Mouse (Mus musculus) right cerebral cortex, adult 2 months (tissue): Measurements from ENCODE around the gene Ets2.

Experiments used
- DNase-seq, 2 experiments: peaks; one replicate each; pipeline ENCODE4 v3.0.0; 2021 to 2022; ENCODE audit warnings: low spot score in 2 of 2

Ets2 gene

DNA sequence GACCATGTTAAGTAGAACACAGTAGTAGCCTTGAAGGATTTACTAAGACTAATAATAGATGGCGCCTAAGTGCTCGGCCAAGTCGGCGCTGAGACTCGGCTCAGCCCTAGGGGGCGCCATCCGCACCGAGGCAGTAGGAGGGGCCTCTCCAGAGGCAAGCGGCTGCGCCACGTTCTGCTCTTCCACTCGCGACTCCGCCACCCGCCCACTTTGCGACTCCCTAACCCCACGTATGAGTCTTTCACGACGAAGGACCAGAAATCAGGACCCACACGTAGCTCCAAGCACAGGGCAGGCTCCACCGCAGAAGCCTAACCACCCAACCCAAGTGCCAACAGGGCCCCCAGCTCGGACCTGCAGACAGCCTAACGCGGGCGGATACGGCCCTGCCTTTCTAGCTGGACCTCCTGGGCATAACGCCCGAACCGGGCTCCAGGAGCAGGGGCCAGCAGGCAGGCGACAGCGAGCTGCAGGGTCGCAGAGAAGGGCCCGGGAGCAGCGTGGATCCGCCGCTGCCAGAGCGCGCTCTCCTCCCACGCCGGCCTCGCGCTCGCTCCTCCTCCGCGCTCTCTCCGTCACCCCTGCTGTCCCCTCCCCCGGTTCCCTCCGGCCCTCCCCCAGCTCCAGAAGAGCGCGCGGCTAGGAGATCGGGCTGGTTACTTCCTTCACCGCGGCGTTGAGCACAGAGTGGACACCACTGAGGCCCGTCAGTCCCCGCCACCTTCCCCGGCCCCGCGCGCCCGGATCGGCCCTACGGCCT lies at the start of gene Ets2:
Ets2 (plus strand) TSS at position 274 of the 760 bp plus-strand sequence.
- DNase-seq = peak; percentile 91 to 92

DNA sequence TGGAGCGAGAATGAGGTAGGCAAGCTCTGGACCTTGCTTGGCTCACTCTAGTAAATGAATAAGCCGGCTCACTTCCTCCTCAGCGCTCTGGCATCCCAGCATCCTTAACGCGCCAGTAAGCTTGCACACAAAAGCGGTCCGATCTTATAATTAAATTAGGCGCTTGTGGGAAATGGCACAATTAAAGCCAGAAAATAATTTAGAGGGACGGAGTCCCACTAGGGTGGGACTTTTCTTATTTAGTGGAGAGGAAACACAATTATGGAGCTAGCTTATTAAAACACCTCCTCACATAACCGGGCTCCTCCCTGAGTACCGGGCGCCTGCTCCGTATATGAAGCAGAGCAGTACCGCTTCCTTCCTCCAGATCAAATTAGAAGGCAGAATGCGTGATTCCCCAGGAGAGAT lies 47.7 kb upstream of the Ets2 start:
- DNase-seq = peak; percentile 41 to 58

GRCm38 (mm10) chr16:95656535-95656934 lies 45.3 kb upstream of the Ets2 start:
- no peak for DNase-seq

- no peak for DNase-seq
Observed at GRCm38 (mm10) chr16:95657187-95657586, 44.7 kb upstream of the Ets2 start.

- no peak for DNase-seq
Observed at GRCm38 (mm10) chr16:95657756-95658155, 44.1 kb upstream of the Ets2 start.

DNA sequence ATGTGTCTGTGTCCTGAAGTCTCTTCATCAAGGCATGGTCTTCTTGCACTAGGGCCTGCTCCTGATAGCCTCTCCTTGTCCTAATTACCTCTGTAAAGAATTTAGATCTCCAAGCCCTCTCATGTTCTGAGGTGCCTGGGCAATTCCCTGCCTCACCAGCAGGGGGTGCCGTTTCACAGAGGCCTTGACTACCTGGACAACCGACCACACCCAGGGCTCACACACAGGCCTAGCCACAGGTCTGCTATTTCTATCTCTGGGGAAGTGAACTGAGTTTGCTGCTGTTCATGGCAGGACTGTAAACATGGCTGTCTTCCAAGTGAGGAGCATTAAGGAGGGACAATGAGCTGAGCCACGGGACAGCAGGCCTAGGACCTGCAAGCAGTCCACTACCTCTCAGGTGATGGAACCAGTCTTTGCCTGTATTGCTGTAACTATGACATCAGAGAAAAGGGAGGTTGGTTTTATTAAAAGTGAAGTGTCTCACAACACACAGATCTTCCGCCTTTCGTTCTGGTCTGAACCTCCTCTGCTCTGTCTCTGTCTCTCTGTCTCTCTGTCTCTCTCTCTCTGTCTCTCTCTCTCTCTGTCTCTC lies 42.9 kb upstream of the Ets2 start:
- DNase-seq = peak; percentile 14 to 37

- DNase-seq = peak in 1 of 2 experiments; percentile 15
Observed at GRCm38 (mm10) chr16:95659461-95659860, 42.4 kb upstream of the Ets2 start.

DNA sequence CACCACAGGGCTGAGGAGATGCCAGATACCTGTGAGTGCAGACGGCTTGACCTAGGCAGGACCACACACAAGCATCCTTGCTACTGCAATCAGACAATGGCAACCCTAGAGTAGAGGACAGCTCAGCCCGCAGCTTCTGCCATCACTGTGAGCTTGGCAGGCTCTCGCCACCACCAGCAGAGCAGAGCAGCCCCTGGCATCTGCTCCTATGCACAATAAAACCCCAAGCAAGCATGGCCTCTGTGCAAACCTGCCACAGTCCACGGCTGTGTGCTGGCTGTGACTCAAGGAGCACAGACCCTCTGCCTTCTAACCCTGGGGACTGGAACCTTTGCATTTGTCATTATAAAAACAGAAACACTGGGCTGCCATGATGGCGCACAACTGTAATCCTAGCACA lies 41.0 kb upstream of the Ets2 start:
- DNase-seq = no peak

DNA sequence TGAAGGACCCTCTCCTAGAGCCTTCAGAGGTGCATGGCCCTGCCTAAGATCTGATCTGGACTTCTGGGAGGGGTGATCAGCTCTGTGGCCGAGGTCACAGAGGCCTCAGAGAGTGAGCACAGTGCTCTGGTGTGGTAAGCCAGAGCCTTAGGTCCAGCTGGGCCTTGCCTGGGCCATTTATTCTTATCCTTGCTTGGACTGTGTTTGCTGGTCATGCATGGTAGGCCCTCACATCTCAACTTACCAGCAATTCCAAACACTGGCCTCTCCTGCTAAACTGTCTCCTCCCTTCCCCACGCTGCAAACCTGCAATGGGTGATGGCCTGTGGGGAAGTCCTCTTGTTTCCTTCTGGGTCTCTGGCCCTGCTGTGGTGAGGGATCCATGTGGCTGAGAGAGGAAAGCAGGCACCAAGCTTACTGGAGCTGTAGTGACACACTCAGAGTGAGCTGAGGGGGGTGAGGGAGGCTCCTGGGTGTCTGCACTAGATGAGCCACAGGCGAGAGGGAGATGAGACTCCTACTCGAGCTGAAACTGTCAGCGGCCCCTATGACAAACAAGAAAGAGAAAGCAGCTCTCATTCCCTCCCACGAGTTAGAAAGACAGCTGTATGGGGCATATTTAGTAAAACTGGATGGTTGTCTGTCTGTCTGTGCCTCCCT lies 36.3 kb upstream of the Ets2 start:
- peak; percentile 23 to 38 for DNase-seq

GRCm38 (mm10) chr16:95666288-95666687 lies 35.6 kb upstream of the Ets2 start:
- DNase-seq = peak; percentile 15 to 21

DNA sequence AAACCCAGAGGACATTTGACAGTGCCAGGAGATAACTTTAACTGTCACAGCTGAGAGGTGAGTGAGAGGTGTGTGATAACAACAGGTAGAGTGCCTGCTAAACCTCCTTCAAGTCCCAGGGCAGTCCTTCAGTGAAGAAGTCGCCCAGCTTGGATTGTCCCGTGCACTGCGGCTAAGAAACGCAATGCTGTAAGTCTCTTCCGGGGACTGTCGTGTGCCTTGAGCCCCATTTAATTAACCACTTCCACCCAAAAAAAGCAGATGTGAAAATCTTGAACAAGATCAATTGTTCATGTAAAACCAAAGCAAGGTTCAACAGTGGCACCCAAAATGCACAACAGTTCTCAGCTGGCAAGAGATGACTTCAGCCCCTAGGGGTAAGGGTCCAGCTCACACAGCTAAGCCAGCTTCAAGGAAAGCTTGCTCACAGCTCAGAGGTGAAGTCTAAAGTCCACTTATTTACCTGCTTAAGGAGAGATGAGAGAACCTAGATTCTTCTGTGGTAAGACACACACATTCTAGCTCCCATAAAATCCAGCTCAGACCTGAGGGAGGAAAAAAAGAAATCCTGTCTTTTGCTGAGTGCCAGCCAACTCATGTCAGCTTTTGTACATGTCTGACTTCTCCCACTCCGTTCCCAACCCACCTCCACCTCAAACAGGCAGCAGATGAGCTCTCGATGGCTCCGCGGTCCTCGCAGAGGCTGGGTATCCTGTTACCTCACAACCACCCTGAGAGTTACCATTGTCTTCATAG lies 34.3 kb upstream of the Ets2 start:
- peak in 1 of 2 experiments; percentile 12 for DNase-seq

- peak in 1 of 2 experiments; percentile 27 for DNase-seq
Observed at GRCm38 (mm10) chr16:95668151-95668993, 33.5 kb upstream of the Ets2 start.

DNA sequence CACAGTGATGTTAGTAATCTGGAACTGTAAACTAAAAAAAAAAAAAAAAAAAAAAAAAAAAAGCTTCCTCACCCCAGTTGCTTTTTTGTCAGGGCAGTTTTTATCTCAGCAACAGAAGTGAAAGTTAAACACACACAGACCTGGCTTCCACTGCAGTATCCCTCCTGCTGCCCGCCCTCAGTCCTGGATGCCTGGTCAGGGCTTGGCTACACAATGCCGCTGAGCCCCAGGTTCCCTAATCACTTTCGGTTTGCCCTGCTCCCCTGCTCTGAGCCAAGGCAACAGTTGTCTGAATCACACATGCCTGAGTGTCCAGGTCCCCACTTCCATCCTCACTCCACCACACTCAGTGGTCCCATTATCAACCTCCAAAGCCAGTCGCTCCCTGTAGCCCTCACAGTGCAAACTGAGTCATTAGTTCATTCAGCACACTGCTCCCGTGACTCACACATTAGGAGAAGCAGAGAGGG lies 27.4 kb upstream of the Ets2 start:
- DNase-seq = no peak

DNA sequence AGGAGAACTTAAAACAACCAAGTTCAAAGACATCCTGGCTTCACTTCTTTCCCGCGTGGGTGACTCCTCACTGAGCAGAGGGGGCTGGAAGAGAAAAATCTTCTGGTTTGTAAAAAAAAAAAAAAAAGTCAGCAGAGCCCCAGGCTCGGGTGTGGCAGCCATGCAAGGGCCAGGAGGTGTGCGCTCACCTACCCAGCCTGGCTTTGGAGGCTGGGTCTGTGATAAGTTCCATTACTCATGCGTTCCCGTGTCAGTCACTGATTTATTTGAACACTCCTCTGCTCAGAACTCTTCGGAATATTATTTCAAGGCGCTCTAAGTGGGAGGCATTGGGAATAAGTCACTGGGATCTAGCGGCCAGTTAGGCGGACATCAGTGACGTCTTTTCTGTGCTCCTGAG lies 26.7 kb upstream of the Ets2 start:
- DNase-seq = no peak

- no peak for DNase-seq
Observed at GRCm38 (mm10) chr16:95676668-95677067, 25.2 kb upstream of the Ets2 start.

DNA sequence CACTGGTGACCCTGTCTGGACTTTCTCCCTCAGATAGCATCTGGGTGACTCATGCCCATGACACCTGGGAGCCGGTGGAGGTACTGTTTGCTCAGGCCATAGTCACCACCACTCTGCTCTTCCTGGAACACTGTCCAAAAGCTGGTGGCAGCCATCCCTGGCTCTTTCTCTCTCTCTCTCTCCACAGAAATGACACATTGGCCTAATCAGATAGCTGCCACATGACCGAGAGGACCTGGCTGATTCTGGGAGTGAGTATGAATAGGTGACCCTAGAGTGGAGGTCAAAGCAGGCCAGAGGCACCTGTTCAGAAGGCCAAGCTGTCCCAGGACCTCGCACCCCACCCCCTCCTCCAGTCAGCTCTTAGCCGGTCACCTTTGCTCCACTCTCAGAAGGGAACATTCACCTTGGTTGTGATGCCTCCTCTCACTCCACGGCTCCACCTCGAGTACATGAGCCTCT lies 19.4 kb upstream of the Ets2 start:
- DNase-seq = no peak

GRCm38 (mm10) chr16:95685807-95686206 lies 16.1 kb upstream of the Ets2 start:
- no peak for DNase-seq

- DNase-seq = no peak
Observed at GRCm38 (mm10) chr16:95686246-95686645, 15.6 kb upstream of the Ets2 start.

DNA sequence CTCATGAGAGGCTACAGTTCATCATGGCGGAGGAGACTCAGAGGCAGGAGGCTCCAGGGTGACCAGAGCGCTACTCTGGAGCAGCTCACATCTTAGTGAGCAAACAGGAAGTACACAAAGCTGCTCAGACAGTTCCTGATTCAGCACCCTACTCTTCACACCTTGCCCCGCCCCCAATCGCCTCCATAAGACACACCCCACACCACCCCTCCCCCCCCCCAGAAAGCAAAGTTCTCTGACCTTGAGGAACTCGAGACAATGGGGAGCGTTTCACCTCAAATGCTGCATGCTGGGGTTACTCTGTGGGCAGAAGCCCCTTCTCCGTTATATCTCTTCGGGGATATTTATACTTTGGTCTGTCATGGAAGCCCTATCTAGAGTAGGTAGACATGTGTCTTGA lies 15.0 kb upstream of the Ets2 start:
- no peak for DNase-seq

GRCm38 (mm10) chr16:95688010-95688409 lies 13.9 kb upstream of the Ets2 start:
- DNase-seq = no peak

DNA sequence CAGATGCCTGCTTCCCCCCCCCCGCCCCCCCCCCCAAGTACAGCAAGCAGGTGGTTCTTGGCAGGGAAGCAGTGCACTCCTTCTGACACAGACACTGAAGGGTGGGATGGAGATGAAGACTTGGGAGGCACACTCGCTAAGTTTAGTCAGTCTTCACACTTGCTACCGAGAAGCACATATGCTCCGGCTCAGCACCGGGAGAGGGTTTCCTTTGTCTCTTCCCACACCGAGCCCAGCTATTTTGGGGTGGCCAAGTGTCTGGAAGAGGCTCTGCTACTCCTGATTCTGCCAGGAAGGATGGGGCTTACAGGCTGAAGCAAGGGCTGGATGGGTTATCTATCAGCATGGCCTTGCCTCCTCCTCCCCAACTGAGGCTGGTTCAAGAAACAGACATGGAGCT lies 5.3 kb upstream of the Ets2 start:
- DNase-seq = peak; percentile 76 to 82
